Mouse (Mus musculus) forebrain, embryonic 10.5 days (tissue): ENCODE data around the gene Fgd3. TPM values are rescaled to one million over a fixed set of nuclear protein-coding genes. Genes with fewer than 3 reads are reported as not detected.
A peak's percentile ranks its signal among the peaks of the same experiment; 100 is the strongest.

Experiments used
- DNase-seq: peaks from one replicate; pipeline ENCODE4 v3.0.0-alpha.2; 2017; ENCODE audit warnings: low spot score; ENCODE audit errors: extremely low spot score
- H3K27ac ChIP-seq: fragments of 300-500 bp; sonication (generic); 2 replicates; pipeline ENCODE4 v1.5.1; 2016; ENCODE audit warnings: mild to moderate bottlenecking
- H3K27me3 ChIP-seq: fragments of 300-500 bp; sonication (generic); 2 replicates; pipeline ENCODE4 v1.6.1; 2016; ENCODE audit warnings: mild to moderate bottlenecking; ENCODE audit not compliant: poor library complexity, severe bottlenecking
- H3K36me3 ChIP-seq: fragments of 300-500 bp; sonication (generic); replicated peaks from 2 replicates; pipeline ENCODE4 v1.6.1; 2016; ENCODE audit warnings: mild to moderate bottlenecking, moderate library complexity
- H3K4me1 ChIP-seq: fragments of 300-500 bp; sonication (generic); 2 replicates; pipeline ENCODE4 v1.6.1; 2016
- H3K4me3 ChIP-seq: fragments of 300-500 bp; sonication (generic); 2 replicates; pipeline ENCODE4 v1.5.1; 2016; ENCODE audit warnings: mild to moderate bottlenecking, moderate library complexity
- H3K9me3 ChIP-seq: fragments of 300-500 bp; sonication (generic); 2 replicates; pipeline ENCODE4 v1.6.1; 2016; ENCODE audit warnings: mild to moderate bottlenecking, moderate library complexity
- WGBS: fragments of 180-500 bp; shearing (Covaris S2); methylation state at CpG from one replicate; pipeline ENCODE4 v1.1.7; 2016; 5-methylcytosine and 5-hydroxymethylcytosine counted together
- polyA plus RNA-seq: library from polyadenylated mRNA; unstranded; fragments of >200 nt; fragmentation: Nextera tagmentation; extraction: Ambion mirVana; gene quantifications from 2 replicates; pipeline ENCODE4 v1.2.1, GENCODE M21; 2016

The Fgd3 gene
- polyA plus RNA-seq, 1 experiment from 2014 or later, result 1.1 TPM

DNA sequence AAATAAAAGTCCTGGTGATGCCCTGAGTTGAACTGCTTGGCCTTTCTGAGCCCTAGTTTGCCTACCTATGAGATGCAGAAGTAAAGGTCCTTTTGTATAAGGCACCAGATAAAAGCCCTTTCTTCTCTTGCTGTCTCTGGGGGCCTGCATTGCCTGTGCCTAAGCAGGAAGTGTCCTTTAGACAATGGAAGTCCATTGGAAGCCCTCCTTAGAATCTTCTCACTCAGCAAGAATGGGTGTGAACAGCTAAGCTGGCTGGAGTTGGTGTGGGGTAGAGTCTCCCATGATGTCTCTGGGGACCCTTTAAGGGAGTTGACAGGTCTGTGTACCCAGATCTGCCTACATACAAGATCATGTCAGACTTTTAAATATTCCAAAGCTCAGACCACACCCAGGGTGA is 33.3 kb upstream of the Fgd3 start:
- Histone ChIP-seq H3K4me3 (no peak overlapping the region), H3K9me3 (no peaks in the 10 kb centered on the region; the same call in 1 of the 2 replicates), H3K27me3 (no peaks in the 10 kb centered on the region), H3K4me1 (peaks cover 14% of the 10 kb centered on the region), H3K36me3 (peaks cover 26% of the 10 kb centered on the region), H3K27ac (no peak overlapping the region)
- DNase-seq, result no peak

GRCm38 (mm10) chr13:49352581-49353159 is 32.6 kb upstream of the Fgd3 start:
- Histone ChIP-seq H3K4me3 (no peak overlapping the region), H3K4me1 (peaks cover 15% of the 10 kb centered on the region), H3K9me3 (no peaks in the 10 kb centered on the region; the same call in 1 of the 2 replicates), H3K36me3 (peaks cover 20% of the 10 kb centered on the region), H3K27me3 (no peaks in the 10 kb centered on the region), H3K27ac (no peak overlapping the region)
- no peak for DNase-seq
- WGBS, result 60% methylated on average over 3 of the region's 3 CpGs

GRCm38 (mm10) chr13:49349836-49350505 is 29.9 kb upstream of the Fgd3 start:
- no peaks in the 10 kb centered on the region for H3K27me3 ChIP-seq
- no peak for DNase-seq
- H3K4me3 ChIP-seq, result no peak overlapping the region
- H3K4me1 ChIP-seq, result peaks cover 33% of the 10 kb centered on the region
- no peaks in the 10 kb centered on the region for H3K9me3 ChIP-seq
- no peaks in the 10 kb centered on the region for H3K36me3 ChIP-seq
- 93% methylated on average over 6 of the region's 6 CpGs for WGBS
- H3K27ac ChIP-seq, result no peak overlapping the region

DNA sequence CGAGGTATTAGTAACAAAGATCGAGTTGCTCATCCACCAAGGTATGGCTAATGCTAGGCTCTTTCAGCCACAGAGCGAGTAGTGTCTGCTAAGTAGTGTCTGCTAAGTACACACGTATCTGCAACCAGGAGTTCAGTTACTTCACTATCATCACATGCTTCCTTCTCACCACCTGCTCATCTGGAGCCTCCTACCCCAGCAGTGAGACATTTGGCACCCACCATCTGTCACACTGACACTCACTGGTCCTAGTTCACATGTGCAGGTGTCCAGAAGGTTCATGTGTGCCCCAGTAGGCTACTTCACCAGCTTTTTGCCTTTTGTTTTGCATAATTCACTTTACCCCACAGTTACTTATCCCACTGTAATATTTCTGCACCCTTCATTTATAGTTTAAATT is 29.2 kb upstream of the Fgd3 start:
- Histone ChIP-seq H3K4me1 (peaks cover 39% of the 10 kb centered on the region), H3K4me3 (no peak overlapping the region), H3K36me3 (no peaks in the 10 kb centered on the region; the same call in 1 of the 2 replicates), H3K27me3 (no peaks in the 10 kb centered on the region), H3K9me3 (no peaks in the 10 kb centered on the region), H3K27ac (no peak overlapping the region)
- 96% methylated on average over 4 of the region's 4 CpGs for WGBS
- DNase-seq, result no peak

DNA sequence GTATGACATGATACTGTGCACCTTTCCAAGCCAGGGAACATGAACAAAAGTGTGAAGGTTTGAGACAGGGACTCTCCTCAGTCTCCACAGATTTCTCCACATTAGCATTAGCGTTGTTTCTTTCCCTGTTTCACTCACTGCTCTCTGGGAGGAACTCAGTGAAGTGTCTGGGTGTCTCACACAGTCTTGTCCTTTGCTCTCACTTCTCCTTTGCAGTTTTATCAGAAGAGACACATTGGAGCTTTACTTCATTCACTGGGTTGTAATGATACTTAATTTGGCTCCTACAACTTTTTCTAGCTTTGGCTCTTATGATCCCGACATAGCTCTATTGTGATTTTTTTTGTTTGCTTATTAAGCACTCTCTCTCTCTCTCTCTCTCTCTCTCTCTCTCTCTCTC is 28.4 kb upstream of the Fgd3 start:
- H3K9me3 ChIP-seq, result no peaks in the 10 kb centered on the region
- no peaks in the 10 kb centered on the region for H3K27me3 ChIP-seq
- H3K4me3 ChIP-seq, result no peak overlapping the region
- H3K36me3 ChIP-seq, result no peaks in the 10 kb centered on the region; the same call in 1 of the 2 replicates
- H3K4me1 ChIP-seq, result peaks cover 48% of the 10 kb centered on the region
- no peak overlapping the region for H3K27ac ChIP-seq
- WGBS, result 93% methylated on average over 2 of the region's 2 CpGs
- DNase-seq, result no peak

DNA sequence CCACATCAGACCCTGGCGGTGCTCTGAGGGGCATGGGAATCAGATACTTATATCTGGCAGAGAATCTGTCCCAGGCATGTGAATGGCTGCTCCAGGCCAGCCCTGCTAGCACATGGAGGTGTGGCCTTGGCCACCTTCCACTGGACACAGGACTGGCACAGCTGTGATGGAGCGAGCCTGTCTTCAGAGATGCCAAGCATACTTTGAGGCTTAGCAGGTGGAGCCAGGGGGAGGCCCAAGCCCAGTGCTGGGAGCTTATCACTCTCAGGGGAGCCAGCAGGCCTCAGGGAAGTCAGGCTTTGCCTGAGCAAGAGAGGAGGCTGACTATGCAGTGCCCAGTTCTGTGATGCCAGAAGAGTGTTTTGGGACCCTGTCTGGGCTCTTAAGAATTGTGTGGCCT is 25.4 kb upstream of the Fgd3 start:
- WGBS, result 86% methylated on average over 2 of the region's 2 CpGs
- Histone ChIP-seq H3K9me3 (no peaks in the 10 kb centered on the region), H3K4me3 (no peak overlapping the region), H3K36me3 (no peaks in the 10 kb centered on the region; the same call in 1 of the 2 replicates), H3K27ac (no peak overlapping the region), H3K4me1 (peaks cover 54% of the 10 kb centered on the region), H3K27me3 (no peaks in the 10 kb centered on the region)
- no peak for DNase-seq

DNA sequence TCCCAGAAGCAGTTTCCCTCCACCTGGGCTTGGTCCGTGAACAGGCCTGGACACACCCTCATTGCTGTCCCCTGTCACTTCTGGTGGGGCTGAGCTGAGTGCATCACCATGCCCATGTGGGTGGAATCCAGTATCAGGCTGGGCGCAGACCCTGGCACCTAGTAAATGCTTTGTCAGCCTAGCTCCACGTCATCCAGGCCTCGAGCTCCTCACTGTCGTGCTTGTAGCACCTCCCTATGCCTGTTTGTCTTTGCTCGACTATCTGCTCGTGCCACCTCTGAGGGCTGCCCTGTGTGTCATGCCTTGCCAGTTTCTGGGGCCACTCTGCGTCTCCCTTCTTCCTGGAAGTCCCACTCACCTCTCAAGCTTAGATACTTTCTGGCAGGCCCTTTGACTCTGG is 24.5 kb upstream of the Fgd3 start:
- Histone ChIP-seq H3K4me3 (no peak overlapping the region), H3K27ac (no peak overlapping the region), H3K36me3 (no peaks in the 10 kb centered on the region; the same call in 1 of the 2 replicates), H3K27me3 (no peaks in the 10 kb centered on the region), H3K4me1 (peaks cover 59% of the 10 kb centered on the region), H3K9me3 (no peaks in the 10 kb centered on the region)
- DNase-seq, result no peak
- WGBS, result 90% methylated on average over 8 of the region's 8 CpGs

GRCm38 (mm10) chr13:49342723-49343100 is 22.6 kb upstream of the Fgd3 start:
- Histone ChIP-seq H3K4me3 (peak overlapping the region; percentile 75), H3K36me3 (no peaks in the 10 kb centered on the region; the same call in 1 of the 2 replicates), H3K4me1 (peaks cover 62% of the 10 kb centered on the region), H3K27me3 (no peaks in the 10 kb centered on the region), H3K27ac (no peak overlapping the region), H3K9me3 (no peaks in the 10 kb centered on the region)
- DNase-seq, result no peak

DNA sequence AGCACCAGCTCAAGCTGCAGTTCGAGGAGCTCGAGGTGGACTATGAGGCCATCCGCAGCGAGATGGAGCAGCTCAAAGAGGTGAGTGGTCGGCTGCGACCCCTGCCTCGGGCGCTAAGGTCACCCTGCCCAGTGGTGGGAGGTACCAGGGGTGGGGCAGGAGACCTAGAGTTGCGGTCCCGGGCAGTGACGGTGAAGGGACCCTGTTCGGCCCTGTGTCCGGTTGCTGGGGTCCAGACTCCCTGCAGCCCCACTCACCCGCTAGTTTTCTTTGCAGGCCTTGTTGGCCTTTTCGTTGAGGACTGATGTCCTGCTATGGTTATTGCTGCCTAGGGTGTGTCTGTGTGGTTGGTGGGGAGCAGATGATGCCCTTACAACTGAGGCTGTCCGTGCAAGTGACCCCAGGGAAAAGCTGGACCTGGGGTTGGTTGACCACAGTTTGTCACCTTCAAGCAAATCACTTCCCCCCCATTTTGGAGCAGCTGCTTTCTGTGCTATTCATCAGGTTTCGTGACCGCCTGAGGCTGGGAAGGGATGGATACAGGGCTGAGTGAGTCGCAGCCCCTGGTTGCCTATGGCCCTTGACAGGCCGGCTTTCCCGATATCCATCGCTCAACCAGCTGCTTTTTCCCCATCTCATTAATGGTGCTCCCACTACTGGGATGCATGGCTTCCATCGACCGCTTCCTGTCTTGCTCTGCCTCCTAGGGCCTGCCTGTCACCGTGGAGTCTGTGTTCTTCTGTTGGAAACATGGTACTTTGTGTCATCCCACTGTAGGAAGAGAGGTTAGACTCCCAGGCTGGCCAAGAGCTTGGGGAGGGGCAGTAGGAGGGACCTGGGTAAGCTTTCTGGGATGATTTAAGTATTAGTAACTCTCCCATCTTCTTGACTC is 22.0 kb upstream of the Fgd3 start:
- no peaks in the 10 kb centered on the region for H3K27me3 ChIP-seq
- H3K4me1 ChIP-seq, result peaks cover 64% of the 10 kb centered on the region
- peak overlapping the region; percentile 90 for H3K27ac ChIP-seq
- peak; percentile 16 for DNase-seq
- no peaks in the 10 kb centered on the region; the same call in 1 of the 2 replicates for H3K36me3 ChIP-seq
- no peaks in the 10 kb centered on the region for H3K9me3 ChIP-seq
- 12% methylated on average over 25 of the region's 25 CpGs for WGBS
- peak overlapping the region; percentile 75 for H3K4me3 ChIP-seq

DNA sequence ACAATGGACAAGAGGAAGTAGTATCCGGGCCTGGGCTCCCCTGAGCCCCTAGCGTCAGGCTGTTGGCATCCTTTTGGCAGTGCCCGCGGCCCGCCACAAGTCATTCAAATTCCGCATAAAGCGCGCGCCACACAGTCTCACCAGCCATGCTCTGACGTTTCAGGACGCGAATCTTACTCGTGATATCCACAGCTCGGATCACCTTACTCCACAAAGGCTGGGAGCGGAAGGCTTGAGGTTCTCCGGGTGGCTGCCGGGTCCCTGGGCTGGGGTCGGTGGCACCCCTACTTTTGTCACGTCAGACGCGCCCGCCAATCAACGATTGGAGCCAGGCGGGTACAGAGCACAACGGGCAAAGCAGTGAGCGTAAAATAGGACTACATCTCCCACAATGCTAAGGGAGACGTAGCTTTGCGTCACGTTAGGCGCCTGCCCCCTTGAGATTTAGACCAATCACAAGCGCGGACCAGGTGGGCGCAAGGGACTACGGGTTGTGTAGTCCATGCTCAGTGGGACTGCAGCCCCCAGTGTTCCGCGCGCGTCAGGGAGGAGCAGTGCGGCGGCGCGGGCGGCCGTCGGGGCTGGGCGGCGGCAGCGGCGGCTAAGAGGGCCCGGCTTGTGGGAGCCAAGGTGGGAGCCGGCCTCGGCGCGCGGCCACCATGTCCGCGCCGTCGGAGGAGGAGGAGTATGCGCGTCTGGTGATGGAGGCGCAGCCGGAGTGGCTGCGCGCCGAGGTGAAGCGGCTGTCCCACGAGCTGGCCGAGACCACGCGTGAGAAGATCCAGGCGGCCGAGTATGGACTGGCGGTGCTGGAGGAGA is 21.1 kb upstream of the Fgd3 start, which contains the start of gene Bicd2:
TSS of gene Bicd2 (plus strand) at position 574 of the 819 bp plus-strand sequence.
- peaks cover 58% of the 10 kb centered on the region for H3K4me1 ChIP-seq
- under 1% methylated on average over 74 of the region's 74 CpGs for WGBS
- peak within 1 kb of the TSS; percentile 90 for H3K27ac ChIP-seq
- H3K27me3 ChIP-seq, result no peaks in the 10 kb centered on the region
- H3K9me3 ChIP-seq, result no peaks in the 10 kb centered on the region
- DNase-seq, result peak; percentile 95
- no peaks in the 10 kb centered on the region; the same call in 1 of the 2 replicates for H3K36me3 ChIP-seq
- H3K4me3 ChIP-seq, result peak within 1 kb of the TSS; percentile 75

GRCm38 (mm10) chr13:49338893-49339546 is 18.9 kb upstream of the Fgd3 start:
- Histone ChIP-seq H3K9me3 (no peaks in the 10 kb centered on the region), H3K27me3 (no peaks in the 10 kb centered on the region), H3K36me3 (no peaks in the 10 kb centered on the region), H3K4me3 (no peak overlapping the region), H3K4me1 (peaks cover 38% of the 10 kb centered on the region), H3K27ac (no peak overlapping the region)
- WGBS, result 81% methylated on average over 7 of the region's 7 CpGs
- no peak for DNase-seq
